Mouse (Mus musculus): ENCODE measurements at regions not wholly inside any gene's neighbourhood (a gene's known extent, or its start where the extent isn't known, plus 50 kb on each side); places are given as distances from the start of the nearest gene placed in this dataset.

- DNase-seq (ENCODE audit: low spot score in 2 of 2), result no peak
Observed at GRCm38 (mm10) chr10:37280150-37280820, 141.6 kb upstream of the Marcks start.

- no peak for DNase-seq (ENCODE audit: low spot score in 2 of 2)
Observed at GRCm38 (mm10) chr10:37279316-37279715, 140.6 kb upstream of the Marcks start.

- no peak for DNase-seq (ENCODE audit: low spot score in 2 of 2)
Observed at GRCm38 (mm10) chr10:37275857-37276256, 137.1 kb upstream of the Marcks start.

GRCm38 (mm10) chr10:37275271-37275670 lies 136.6 kb upstream of the Marcks start:
- DNase-seq (ENCODE audit: low spot score in 2 of 2), result no peak

GRCm38 (mm10) chr10:37271967-37272366 lies 133.2 kb upstream of the Marcks start:
- no peak for DNase-seq (ENCODE audit: low spot score in 2 of 2)

- no peak for DNase-seq (ENCODE audit: low spot score in 2 of 2)
Observed at GRCm38 (mm10) chr10:37270236-37271000, 131.7 kb upstream of the Marcks start.

- DNase-seq (ENCODE audit: low spot score in 2 of 2), result no peak
Observed at GRCm38 (mm10) chr10:37266909-37267308, 128.2 kb upstream of the Marcks start.

GRCm38 (mm10) chr10:37260791-37261488 lies 122.2 kb upstream of the Marcks start:
- DNase-seq (ENCODE audit: low spot score in 2 of 2), result peak in 1 of 2 experiments; percentile 5

GRCm38 (mm10) chr10:37259186-37259585 lies 120.5 kb upstream of the Marcks start:
- no peak for DNase-seq (ENCODE audit: low spot score in 2 of 2)

GRCm38 (mm10) chr10:37257544-37257943 lies 118.8 kb upstream of the Marcks start:
- DNase-seq (ENCODE audit: low spot score in 2 of 2), result no peak

GRCm38 (mm10) chr10:37250934-37251521 lies 112.3 kb upstream of the Marcks start:
- DNase-seq (ENCODE audit: low spot score in 2 of 2), result no peak

- DNase-seq (ENCODE audit: low spot score in 2 of 2), result no peak
Observed at GRCm38 (mm10) chr10:37250157-37250556, 111.4 kb upstream of the Marcks start.

- no peak for DNase-seq (ENCODE audit: low spot score in 2 of 2)
Observed at GRCm38 (mm10) chr10:37249511-37249910, 110.8 kb upstream of the Marcks start.

- DNase-seq (ENCODE audit: low spot score in 2 of 2), result no peak
Observed at GRCm38 (mm10) chr10:37247121-37247520, 108.4 kb upstream of the Marcks start.

GRCm38 (mm10) chr10:37243136-37243535 lies 104.4 kb upstream of the Marcks start:
- DNase-seq (ENCODE audit: low spot score in 2 of 2), result no peak

GRCm38 (mm10) chr10:37241821-37242263 lies 103.1 kb upstream of the Marcks start:
- DNase-seq (ENCODE audit: low spot score in 2 of 2), result no peak

- DNase-seq (ENCODE audit: low spot score in 2 of 2), result no peak
Observed at GRCm38 (mm10) chr10:37240634-37241033, 101.9 kb upstream of the Marcks start.

GRCm38 (mm10) chr10:37240201-37240600 lies 101.5 kb upstream of the Marcks start:
- no peak for DNase-seq (ENCODE audit: low spot score in 2 of 2)

- no peak for DNase-seq (ENCODE audit: low spot score in 2 of 2)
Observed at GRCm38 (mm10) chr10:37236001-37236822, 97.5 kb upstream of the Marcks start.

GRCm38 (mm10) chr10:37231936-37232556 lies 93.3 kb upstream of the Marcks start:
- peak; percentile 42 to 57 for DNase-seq (ENCODE audit: low spot score in 2 of 2)

- no peak for DNase-seq (ENCODE audit: low spot score in 2 of 2)
Observed at GRCm38 (mm10) chr10:37231159-37231558, 92.4 kb upstream of the Marcks start.

Measured in spleen, postnatal 14 days (tissue).